Mouse (Mus musculus): ENCODE measurements around the gene Tcerg1l. TPM values are rescaled to one million over a fixed set of nuclear protein-coding genes. Genes with fewer than 3 reads are reported as not detected.

The Tcerg1l gene
- total RNA-seq, 1 experiment from 2014 or later, result not detected

- ATAC-seq (ENCODE audit: extremely low read depth, insufficient number of reproducible peaks, low FRiP score, poor library complexity, severe bottlenecking), result peak; percentile 44; the same call in 1 of the 2 replicates
These were observed 149.4 kb downstream of the Tcerg1l start for GRCm38 (mm10) chr7:138248176-138248575.

- no peak for ATAC-seq (ENCODE audit: extremely low read depth, insufficient number of reproducible peaks, low FRiP score, poor library complexity, severe bottlenecking)
These were observed 150.8 kb downstream of the Tcerg1l start for GRCm38 (mm10) chr7:138246684-138247083.

DNA sequence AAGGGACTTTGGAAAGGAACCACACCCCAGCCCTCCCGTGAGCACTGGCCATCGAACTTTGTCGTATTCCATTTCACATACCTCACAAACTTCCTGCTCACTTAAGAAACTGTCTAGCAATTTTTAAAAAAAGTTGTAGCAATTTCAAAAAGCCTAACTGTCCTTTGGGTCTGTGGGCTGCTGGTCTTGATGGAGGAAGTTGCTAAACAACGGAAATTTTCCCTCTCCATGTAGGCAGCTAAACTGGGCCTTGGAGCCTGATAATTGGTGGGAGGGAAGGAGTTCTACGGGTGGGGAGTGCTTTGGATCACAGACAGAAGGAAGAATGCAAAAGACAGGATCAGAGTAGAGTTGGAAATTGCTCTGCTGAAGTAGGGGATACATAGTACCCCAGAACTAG, 155.3 kb downstream of the Tcerg1l start:
- no peak for ATAC-seq (ENCODE audit: extremely low read depth, insufficient number of reproducible peaks, low FRiP score, poor library complexity, severe bottlenecking)

DNA sequence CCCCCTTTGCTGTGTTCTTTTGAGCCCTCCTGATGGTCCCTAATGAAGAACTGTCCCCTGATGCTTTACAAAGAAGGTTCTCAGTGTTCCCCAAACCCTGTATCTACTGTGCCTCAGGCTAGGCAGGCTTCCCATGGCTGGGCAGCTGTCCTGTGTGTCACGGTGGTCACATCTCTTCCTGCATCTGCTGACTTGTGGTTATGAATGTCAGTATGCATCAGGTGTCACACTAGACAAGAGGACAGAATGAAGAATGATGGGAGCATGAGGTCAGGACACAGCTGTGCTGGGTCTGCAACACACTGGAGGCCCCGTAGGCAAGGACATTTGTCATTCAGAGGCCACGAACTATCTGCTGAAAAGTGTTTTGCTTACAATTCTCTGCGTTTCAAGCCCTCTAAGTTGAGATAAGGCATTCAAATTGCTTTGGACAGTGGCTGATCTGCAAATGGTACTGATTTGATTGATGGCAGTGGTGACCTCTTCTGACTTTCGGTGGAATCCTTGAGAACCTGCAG, 159.8 kb downstream of the Tcerg1l start:
- no peak for ATAC-seq (ENCODE audit: extremely low read depth, insufficient number of reproducible peaks, low FRiP score, poor library complexity, severe bottlenecking)

- peak; percentile 96 for ATAC-seq (ENCODE audit: extremely low read depth, insufficient number of reproducible peaks, low FRiP score, poor library complexity, severe bottlenecking)
These were observed 173.3 kb downstream of the Tcerg1l start for GRCm38 (mm10) chr7:138224252-138224651.

DNA sequence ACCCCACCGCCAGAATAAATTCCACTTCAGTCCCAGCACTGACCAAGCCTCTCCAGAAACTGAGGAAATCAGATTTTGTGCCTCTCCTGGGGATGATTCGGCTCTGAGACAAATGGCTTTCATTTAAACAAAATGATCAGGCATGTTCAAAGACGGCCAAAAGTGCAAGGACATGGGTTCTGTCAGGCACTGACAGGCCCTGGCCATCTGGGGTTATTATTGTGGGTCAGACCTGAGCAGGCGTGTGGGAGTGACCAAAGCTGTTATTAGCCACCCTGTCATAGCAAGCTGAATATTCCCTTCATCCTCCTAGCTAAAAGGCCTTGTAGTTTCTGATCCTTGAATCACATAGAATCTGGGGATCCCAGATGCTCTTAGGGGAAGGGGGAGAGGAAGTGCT, 174.6 kb downstream of the Tcerg1l start:
- ATAC-seq (ENCODE audit: extremely low read depth, insufficient number of reproducible peaks, low FRiP score, poor library complexity, severe bottlenecking), result no peak

DNA sequence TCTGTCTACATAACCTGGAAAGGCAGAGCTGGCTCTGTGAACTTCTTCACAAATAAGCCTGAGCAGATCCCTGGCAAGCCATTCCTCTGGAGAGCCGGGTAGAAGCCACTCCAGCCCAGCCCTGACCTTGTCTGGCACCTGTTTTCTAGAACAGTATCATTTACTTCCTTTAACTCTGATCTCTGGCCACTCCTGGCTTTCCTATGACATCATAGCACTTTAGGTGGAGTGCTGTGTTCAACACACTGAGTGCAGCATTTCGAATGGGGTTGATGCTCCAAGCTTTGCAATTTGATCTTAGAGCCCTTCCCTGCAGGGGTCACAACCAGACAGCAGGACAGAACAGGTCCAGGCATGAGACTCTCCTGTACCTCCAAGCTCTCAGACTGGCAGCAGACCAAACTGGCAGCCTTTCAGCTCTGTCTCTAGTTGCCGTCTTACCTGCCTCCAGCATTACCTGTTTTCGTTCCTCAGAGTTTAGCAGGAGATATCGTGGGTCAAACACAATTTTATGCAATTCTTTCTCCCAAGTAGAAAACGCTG, 179.9 kb downstream of the Tcerg1l start:
- no peak for ATAC-seq (ENCODE audit: extremely low read depth, insufficient number of reproducible peaks, low FRiP score, poor library complexity, severe bottlenecking)

- 0 out of 2 replicates have a peak, but pooled peaks have one; percentile 31 for ATAC-seq (ENCODE audit: extremely low read depth, insufficient number of reproducible peaks, low FRiP score, poor library complexity, severe bottlenecking)
These were observed 182.2 kb downstream of the Tcerg1l start for GRCm38 (mm10) chr7:138215177-138215830.

GRCm38 (mm10) chr7:138214710-138215109, 182.8 kb downstream of the Tcerg1l start:
- ATAC-seq (ENCODE audit: extremely low read depth, insufficient number of reproducible peaks, low FRiP score, poor library complexity, severe bottlenecking), result no peak

DNA sequence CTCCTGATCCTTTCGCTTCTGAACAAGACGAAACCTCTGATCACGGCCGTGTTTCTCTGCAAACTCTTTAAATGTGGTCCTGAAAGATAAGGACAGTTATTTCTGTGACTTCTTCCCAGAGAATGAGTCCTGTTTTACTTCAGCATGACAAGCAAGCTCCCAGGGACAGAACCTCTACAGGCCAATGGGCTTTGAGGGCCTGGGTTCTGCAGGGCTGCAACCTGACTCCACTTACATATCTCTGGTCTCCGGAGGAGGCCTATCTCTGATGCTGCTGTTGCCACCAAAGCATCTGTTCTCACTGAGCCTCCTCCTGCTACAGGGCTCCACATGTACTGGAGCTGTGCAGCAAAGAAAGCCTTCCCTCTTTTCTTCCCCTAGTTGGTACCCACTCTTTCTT, 187.8 kb downstream of the Tcerg1l start:
- ATAC-seq (ENCODE audit: extremely low read depth, insufficient number of reproducible peaks, low FRiP score, poor library complexity, severe bottlenecking), result no peak

DNA sequence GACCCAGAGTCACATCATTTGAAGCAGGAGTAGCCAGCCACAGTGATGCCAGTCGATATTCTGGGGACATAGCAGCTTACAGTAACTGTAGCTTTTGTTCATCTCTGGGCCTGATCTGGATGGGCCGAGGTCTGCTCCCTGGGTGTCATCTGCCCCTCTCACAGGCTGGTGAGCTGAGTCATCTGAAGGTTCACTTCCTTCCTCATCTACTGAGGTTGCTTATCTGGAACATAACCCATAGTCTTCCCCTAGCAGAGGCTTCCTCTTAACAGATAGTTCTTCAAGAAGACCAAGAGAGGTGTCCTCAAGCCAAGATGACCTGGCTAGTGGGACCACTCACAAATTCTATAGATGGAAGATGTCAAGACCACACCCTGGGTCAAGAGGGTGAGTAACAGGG, 192.4 kb downstream of the Tcerg1l start:
- ATAC-seq (ENCODE audit: extremely low read depth, insufficient number of reproducible peaks, low FRiP score, poor library complexity, severe bottlenecking), result peak; percentile 86

GRCm38 (mm10) chr7:138202162-138202832, 195.2 kb downstream of the Tcerg1l start:
- no peak for ATAC-seq (ENCODE audit: extremely low read depth, insufficient number of reproducible peaks, low FRiP score, poor library complexity, severe bottlenecking)

DNA sequence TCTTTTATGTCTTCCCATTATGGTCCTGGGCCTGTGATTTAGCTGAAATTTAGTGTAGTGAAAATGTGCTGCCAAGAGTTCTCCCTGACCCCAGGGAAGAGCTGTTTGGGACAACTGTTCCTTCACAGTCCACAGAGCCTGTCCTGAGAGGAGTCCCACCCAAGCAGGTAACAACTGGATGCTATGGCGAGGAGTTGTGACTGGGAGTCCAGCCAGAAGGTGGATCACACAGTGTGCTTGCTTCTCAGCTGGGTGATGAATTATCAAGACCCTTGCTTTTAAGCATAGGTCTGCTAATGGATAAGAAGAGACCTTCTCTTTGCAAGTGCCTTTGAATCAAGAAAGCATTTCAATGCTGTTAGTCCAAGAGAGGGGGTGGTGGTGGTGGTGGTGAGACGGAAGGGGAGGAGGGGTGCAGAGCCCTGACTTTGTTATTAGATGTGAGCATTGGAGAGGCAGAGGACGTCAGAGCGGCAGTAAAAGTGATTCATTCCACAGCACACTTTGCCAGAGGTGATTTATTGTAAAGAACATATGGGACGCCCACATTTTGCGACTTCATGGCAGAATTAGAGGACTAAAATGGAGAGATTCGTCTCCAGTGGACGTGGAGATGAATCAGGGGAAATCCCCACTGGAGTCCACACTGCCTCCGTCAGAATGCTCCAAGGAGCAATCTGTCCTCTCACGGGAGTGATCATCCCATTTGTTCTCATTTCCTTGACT, 198.0 kb downstream of the Tcerg1l start:
- no peak for ATAC-seq (ENCODE audit: extremely low read depth, insufficient number of reproducible peaks, low FRiP score, poor library complexity, severe bottlenecking)

- ATAC-seq (ENCODE audit: extremely low read depth, insufficient number of reproducible peaks, low FRiP score, poor library complexity, severe bottlenecking), result no peak
These were observed 201.4 kb downstream of the Tcerg1l start for GRCm38 (mm10) chr7:138196139-138196538.

- ATAC-seq (ENCODE audit: extremely low read depth, insufficient number of reproducible peaks, low FRiP score, poor library complexity, severe bottlenecking), result no peak
These were observed 213.3 kb downstream of the Tcerg1l start for GRCm38 (mm10) chr7:138184197-138184596.

DNA sequence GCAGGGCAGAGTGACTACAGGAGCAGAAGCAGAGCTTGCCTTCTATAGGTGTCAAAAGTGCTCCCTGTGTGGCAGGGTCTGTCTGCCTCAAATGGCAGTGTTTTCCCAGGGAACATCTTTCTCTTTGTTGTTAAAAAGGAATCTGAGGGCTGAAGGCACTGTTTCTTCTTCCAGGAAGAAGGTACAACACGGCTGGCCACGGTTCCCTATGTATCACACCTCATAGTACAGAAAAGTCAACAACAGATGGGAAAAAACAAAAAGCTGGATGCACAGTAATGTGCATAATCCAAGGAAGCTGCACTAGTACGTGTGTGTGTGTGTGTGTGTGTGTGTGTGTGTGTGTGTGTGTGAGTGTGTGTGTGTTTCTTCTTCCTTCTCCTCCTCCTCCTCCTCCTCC, 215.3 kb downstream of the Tcerg1l start:
- ATAC-seq (ENCODE audit: extremely low read depth, insufficient number of reproducible peaks, low FRiP score, poor library complexity, severe bottlenecking), result no peak

- ATAC-seq (ENCODE audit: extremely low read depth, insufficient number of reproducible peaks, low FRiP score, poor library complexity, severe bottlenecking), result no peak
These were observed 218.9 kb downstream of the Tcerg1l start for GRCm38 (mm10) chr7:138178617-138179016.

GRCm38 (mm10) chr7:138176026-138176425, 221.5 kb downstream of the Tcerg1l start:
- no peak for ATAC-seq (ENCODE audit: extremely low read depth, insufficient number of reproducible peaks, low FRiP score, poor library complexity, severe bottlenecking)

DNA sequence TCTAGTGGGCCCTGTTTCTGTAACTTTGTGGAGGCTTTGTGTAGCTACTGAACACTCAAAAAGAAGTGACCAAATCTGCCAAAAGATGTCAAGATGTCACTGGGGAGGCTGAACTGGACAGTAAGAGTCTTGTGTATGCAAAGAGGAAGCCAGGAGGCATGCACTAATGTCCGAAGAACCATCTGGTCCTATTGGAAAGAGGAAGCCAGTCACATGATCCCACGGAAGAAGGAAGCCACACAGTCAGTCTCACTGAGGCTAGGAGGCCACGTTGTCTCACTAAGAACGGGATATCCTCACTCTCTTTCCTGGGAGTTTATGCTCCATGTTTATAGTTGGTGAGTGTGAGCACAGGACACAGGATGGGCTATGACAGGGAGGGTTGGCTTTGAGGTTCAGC, 227.1 kb downstream of the Tcerg1l start:
- ATAC-seq (ENCODE audit: extremely low read depth, insufficient number of reproducible peaks, low FRiP score, poor library complexity, severe bottlenecking), result peak; percentile 93
